Mouse (Mus musculus): Measurements from ENCODE around the gene Smtnl1. TPM values are rescaled to one million over a fixed set of nuclear protein-coding genes. Genes with fewer than 3 reads are reported as not detected.

Smtnl1 gene
- total RNA-seq, 2 experiments from 2014 or later, result not detected

- DNase-seq, result no peak
Observed at GRCm38 (mm10) chr2:84792516-84792915, 29.9 kb downstream of the Smtnl1 start.

GRCm38 (mm10) chr2:84790418-84790817 is 32.0 kb downstream of the Smtnl1 start:
- DNase-seq, result no peak

GRCm38 (mm10) chr2:84788316-84788715 is 34.1 kb downstream of the Smtnl1 start:
- no peak for DNase-seq

- DNase-seq, result no peak
Observed at GRCm38 (mm10) chr2:84783840-84784566, 38.4 kb downstream of the Smtnl1 start.

- no peak for DNase-seq
Observed at GRCm38 (mm10) chr2:84783315-84783714, 39.1 kb downstream of the Smtnl1 start.

- DNase-seq, result no peak
Observed at GRCm38 (mm10) chr2:84779210-84779609, 43.2 kb downstream of the Smtnl1 start.

GRCm38 (mm10) chr2:84777706-84778105 is 44.7 kb downstream of the Smtnl1 start:
- no peak for DNase-seq

GRCm38 (mm10) chr2:84775665-84776064 is 46.8 kb downstream of the Smtnl1 start:
- no peak for DNase-seq

- DNase-seq, result no peak
Observed at GRCm38 (mm10) chr2:84775241-84775640, 47.2 kb downstream of the Smtnl1 start, which contains the start of gene Serping1. Gene Serping1 (minus strand): TSS chr2:84775444.

GRCm38 (mm10) chr2:84774751-84775150 is 47.7 kb downstream of the Smtnl1 start:
- DNase-seq, result no peak

- DNase-seq, result no peak
Observed at GRCm38 (mm10) chr2:84773195-84773594, 49.3 kb downstream of the Smtnl1 start.

GRCm38 (mm10) chr2:84772454-84772853 is 50.0 kb downstream of the Smtnl1 start:
- no peak for DNase-seq

GRCm38 (mm10) chr2:84770501-84770900 is 52.0 kb downstream of the Smtnl1 start:
- no peak for DNase-seq

GRCm38 (mm10) chr2:84762818-84763217 is 59.6 kb downstream of the Smtnl1 start:
- no peak for DNase-seq

- no peak for DNase-seq
Observed at GRCm38 (mm10) chr2:84762295-84762694, 60.2 kb downstream of the Smtnl1 start.

- DNase-seq, result no peak
Observed at GRCm38 (mm10) chr2:84761840-84762239, 60.6 kb downstream of the Smtnl1 start.

GRCm38 (mm10) chr2:84761309-84761708 is 61.1 kb downstream of the Smtnl1 start:
- DNase-seq, result no peak

Other genes with a start within 250 kb of the Smtnl1 start
- gene Ctnnd1, start 171.9 kb downstream of the Smtnl1 start, total RNA-seq (2021), result 10 to 100 TPM; 50.8 to 53.1 TPM
- gene Btbd18, start 163.6 kb downstream of the Smtnl1 start, total RNA-seq (2021), result not detected
- 10 to 100 TPM; 26.7 to 28.3 TPM for gene Selenoh, start 151.9 kb downstream of the Smtnl1 start, total RNA-seq (2021)
- gene Gm28635, start 144.6 kb downstream of the Smtnl1 start, total RNA-seq (2021), result 1 to 10 TPM; 3.8 to 3.9 TPM
- gene Med19, start 144.2 kb downstream of the Smtnl1 start, total RNA-seq (2021), result 10 to 100 TPM; 29.5 to 32.2 TPM
- 100 to 1,000 TPM; 225 to 252 TPM for gene Tmx2, start 143.5 kb downstream of the Smtnl1 start, total RNA-seq (2021)
- gene Zdhhc5, start 107.5 kb downstream of the Smtnl1 start, total RNA-seq (2021), result 10 to 100 TPM; 37.1 to 38.9 TPM
- gene Clp1, start 95.3 kb downstream of the Smtnl1 start, total RNA-seq (2021), result 1 to 10 TPM; 8.7 to 10.0 TPM
- gene Ypel4, start 88.6 kb downstream of the Smtnl1 start, total RNA-seq (2021), result 10 to 100 TPM; 79.7 to 82.7 TPM
- gene Gm19426, start 79.0 kb downstream of the Smtnl1 start, total RNA-seq (2021), result 1 to 10 TPM; 2.8 to 3.4 TPM
- gene Serping1, start 47.2 kb downstream of the Smtnl1 start, total RNA-seq (2021), result 1 to 10 TPM; 5.5 to 7.5 TPM
- gene Ube2l6, start 23.8 kb downstream of the Smtnl1 start, total RNA-seq (2021), result 1 to 10 TPM; 4.2 to 4.3 TPM
- 10 to 100 TPM; 45.0 to 48.7 TPM for gene Timm10, start 4.3 kb upstream of the Smtnl1 start, total RNA-seq (2021)
- gene Slc43a1, start 16.2 kb upstream of the Smtnl1 start, total RNA-seq (2021), result 1 to 10 TPM in 1 of 2 experiments, under 1 TPM in 1; 0.48 to 1.2 TPM
- gene Rtn4rl2, start 64.1 kb upstream of the Smtnl1 start, total RNA-seq (2021), result 10 to 100 TPM; 91.2 to 94.8 TPM
- gene Slc43a3, start 113.9 kb upstream of the Smtnl1 start, total RNA-seq (2021), result 1 to 10 TPM in 1 of 2 experiments, under 1 TPM in 1; 0.37 to 2.6 TPM
- not detected for gene Prg2, start 157.8 kb upstream of the Smtnl1 start, total RNA-seq (2021)
- gene Prg3, start 165.6 kb upstream of the Smtnl1 start, total RNA-seq (2021), result not detected
- gene Ssrp1, start 214.6 kb upstream of the Smtnl1 start, total RNA-seq (2021), result 100 to 1,000 TPM; 120 TPM
- 1 to 10 TPM; 1.4 to 2.7 TPM for gene P2rx3, start 214.8 kb upstream of the Smtnl1 start, total RNA-seq (2021)
- 100 to 1,000 TPM; 159 to 174 TPM for gene Tnks1bp1, start 225.4 kb upstream of the Smtnl1 start, total RNA-seq (2021)

Data from layer of hippocampus, postnatal 36 days (tissue).